Mouse (Mus musculus) ovary, adult 2 months (tissue): Measurements from ENCODE around the gene Ncan. TPM values are rescaled to one million over a fixed set of nuclear protein-coding genes. Genes with fewer than 3 reads are reported as not detected.

Experiments
- polyA plus RNA-seq: library from polyadenylated mRNA; depleted of rRNA; stranded (reverse); fragments of >200 nt; gene quantifications from 2 replicates; pipeline ENCODE4 v1.2.3, GENCODE M21; 2012; rRNA removed

The Ncan gene
- polyA plus RNA-seq = 0.06 and 0.09 TPM in 2 replicates

GRCm38 (mm10) chr8:70120667-70121066 lies at the start of gene Ncan:
Gene Ncan, minus strand, starts transcription at chr8:70120873.

GRCm38 (mm10) chr8:70139026-70139857 lies 18.6 kb upstream of the Ncan start, which contains the start of the genes Rfxank, Borcs8 and Mef2b:
Gene Rfxank, minus strand, starts transcription at chr8:70139154.
Gene Borcs8, plus strand, starts transcription at chr8:70139499.
Gene Mef2b, plus strand, starts transcription at chr8:70139711.

GRCm38 (mm10) chr8:70131166-70131883 lies 10.7 kb upstream of the Ncan start, which contains the start of gene Nr2c2ap:
Gene Nr2c2ap, plus strand, starts transcription at chr8:70131333.

DNA sequence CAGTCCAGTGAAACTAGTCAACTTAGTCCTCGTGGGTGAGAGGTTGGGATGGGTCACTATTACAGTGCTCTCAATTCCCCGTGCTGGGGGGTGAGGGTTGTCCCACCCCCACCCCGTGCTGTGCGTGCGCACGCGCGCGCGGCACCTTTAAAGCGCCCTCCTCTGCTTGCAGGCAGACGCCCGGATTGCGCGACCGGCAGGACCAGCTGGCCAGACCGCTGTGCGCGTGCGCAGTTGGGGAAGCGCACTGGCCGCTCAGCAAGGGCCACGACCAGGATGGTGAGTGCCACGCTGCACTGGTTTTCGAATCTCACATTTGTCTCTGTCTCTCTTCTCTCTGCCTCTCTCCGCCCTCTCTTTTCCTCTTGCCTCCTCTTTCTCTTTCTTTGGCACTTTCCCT lies 37.4 kb downstream of the Ncan start, which contains the start of gene Hapln4:
TSS of gene Hapln4 (plus strand) at position 173 of the 400 bp plus-strand sequence.

DNA sequence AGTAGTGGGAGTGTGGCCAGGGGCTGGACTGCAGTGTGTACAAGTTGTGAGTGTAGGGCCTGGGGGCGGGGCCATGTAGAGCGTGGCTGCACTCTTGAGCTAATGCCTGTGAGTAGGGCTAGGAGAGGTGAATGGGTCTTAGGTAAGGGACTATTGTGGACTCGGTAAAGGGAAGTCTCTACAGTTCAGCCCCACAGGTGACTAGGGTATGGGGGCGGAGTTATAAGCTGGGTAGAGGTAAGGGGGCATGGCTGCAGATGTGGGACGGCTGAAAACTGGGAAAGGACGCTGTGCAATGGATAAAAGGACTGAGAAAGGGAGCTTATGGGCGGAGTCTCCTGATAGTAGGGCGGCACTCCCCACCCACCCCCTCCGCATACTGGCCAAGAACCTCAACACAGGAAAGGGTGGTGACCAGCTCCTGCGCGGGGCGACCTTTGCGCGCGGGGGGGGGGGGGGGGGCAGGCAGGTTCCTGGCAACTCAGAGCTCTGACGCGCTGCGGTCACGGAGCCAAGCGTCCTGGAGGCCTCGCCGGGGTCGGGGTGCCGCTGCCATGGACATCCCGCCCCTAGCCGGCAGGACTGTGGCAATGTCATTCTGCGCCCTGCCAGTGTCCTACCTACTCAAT lies 48.1 kb downstream of the Ncan start, which contains the start of gene Tm6sf2:
TSS of gene Tm6sf2 (plus strand) at position 484 of the 629 bp plus-strand sequence.

Other genes starting within 250 kb of the Ncan start
- 0.92 and 1.4 TPM in 2 replicates for gene Cilp2, start 233.2 kb downstream of the Ncan start, polyA plus RNA-seq
- 2.1 and 3.1 TPM in 2 replicates for gene Tssk6, start 218.7 kb downstream of the Ncan start, polyA plus RNA-seq
- 98.7 and 144 TPM in 2 replicates for gene Ndufa13, start 218.3 kb downstream of the Ncan start, polyA plus RNA-seq
- gene Yjefn3, start 218.2 kb downstream of the Ncan start, polyA plus RNA-seq = 14.1 and 14.6 TPM in 2 replicates
- gene Gatad2a, start 124.5 kb downstream of the Ncan start, polyA plus RNA-seq = 79.6 and 96.8 TPM in 2 replicates
- 155 and 161 TPM in 2 replicates for gene Mau2, start 78.1 kb downstream of the Ncan start, polyA plus RNA-seq
- gene Sugp1, start 78.1 kb downstream of the Ncan start, polyA plus RNA-seq = 9.9 and 11.8 TPM in 2 replicates
- gene Tm6sf2, start 47.9 kb downstream of the Ncan start, polyA plus RNA-seq = 5.8 and 7.3 TPM in 2 replicates
- gene Hapln4, start 37.4 kb downstream of the Ncan start, polyA plus RNA-seq = 0.15 and 0.20 TPM in 2 replicates
- gene Nr2c2ap, start 10.5 kb upstream of the Ncan start, polyA plus RNA-seq = 11.8 and 14.6 TPM in 2 replicates
- 29.3 and 37.2 TPM in 2 replicates for gene Rfxank, start 18.3 kb upstream of the Ncan start, polyA plus RNA-seq
- gene Borcs8, start 18.6 kb upstream of the Ncan start, polyA plus RNA-seq = 116 and 135 TPM in 2 replicates
- gene Mef2b, start 18.8 kb upstream of the Ncan start, polyA plus RNA-seq = 1.7 and 4.5 TPM in 2 replicates
- gene Tmem161a, start 51.5 kb upstream of the Ncan start, polyA plus RNA-seq = 191 and 215 TPM in 2 replicates
- 68.7 and 96.4 TPM in 2 replicates for gene Slc25a42, start 91.4 kb upstream of the Ncan start, polyA plus RNA-seq
- 52.7 and 59.3 TPM in 2 replicates for gene Sugp2, start 113.4 kb upstream of the Ncan start, polyA plus RNA-seq
- gene Armc6, start 113.6 kb upstream of the Ncan start, polyA plus RNA-seq = 33.3 and 36.1 TPM in 2 replicates
- gene Homer3, start 162.0 kb upstream of the Ncan start, polyA plus RNA-seq = 150 and 156 TPM in 2 replicates
- 66.3 and 70.5 TPM in 2 replicates for gene Ddx49, start 181.6 kb upstream of the Ncan start, polyA plus RNA-seq
- 699 and 783 TPM in 2 replicates for gene Cope, start 181.6 kb upstream of the Ncan start, polyA plus RNA-seq
- 12.7 and 13.9 TPM in 2 replicates for gene Cers1, start 194.9 kb upstream of the Ncan start, polyA plus RNA-seq
- gene Gdf1, start 208.9 kb upstream of the Ncan start, polyA plus RNA-seq = 10.9 and 13.0 TPM in 2 replicates
- 47.4 and 47.9 TPM in 2 replicates for gene Upf1, start 232.4 kb upstream of the Ncan start, polyA plus RNA-seq